Mouse (Mus musculus) midbrain, embryonic 14.5 days (tissue): ENCODE data around the gene Tmem35b. TPM values are rescaled to one million over a fixed set of nuclear protein-coding genes. Genes with fewer than 3 reads are reported as not detected.
A peak's percentile ranks its signal among the peaks of the same experiment; 100 is the strongest.

Source experiments
- ATAC-seq: fragments of 200-750 bp; cut with Nextera tagmentation; 2 replicates; pipeline ENCODE4 v1.8.0; 2017; ENCODE audit warnings: moderate number of reproducible peaks, moderate library complexity; ENCODE audit not compliant: low FRiP score, low TSS enrichment
- DNase-seq: peaks from one replicate; pipeline ENCODE4 v3.0.0-alpha.2; 2015
- H3K27ac ChIP-seq: fragments of 300-500 bp; sonication (generic); replicated peaks from 2 replicates; pipeline ENCODE4 v1.5.1; 2014; ENCODE audit warnings: mild to moderate bottlenecking, low read depth, low read length, moderate library complexity
- H3K27me3 ChIP-seq: fragments of 300-500 bp; sonication (generic); 2 replicates; pipeline ENCODE4 v1.6.1; 2014; ENCODE audit warnings: low read length, control low read depth, mixed read lengths; ENCODE audit not compliant: control insufficient read depth, insufficient read depth
- H3K36me3 ChIP-seq: fragments of 300-500 bp; sonication (generic); 2 replicates; pipeline ENCODE4 v1.6.1; 2014; ENCODE audit warnings: low read length, control low read depth; ENCODE audit not compliant: control insufficient read depth, insufficient read depth
- H3K4me1 ChIP-seq: fragments of 300-500 bp; sonication (generic); 2 replicates; pipeline ENCODE4 v1.6.1; 2014; ENCODE audit warnings: mild to moderate bottlenecking, antibody characterized with exemption, low read length, control low read depth; ENCODE audit not compliant: control insufficient read depth, insufficient read depth
- H3K4me2 ChIP-seq: fragments of 300-500 bp; sonication (generic); 2 replicates; pipeline ENCODE4 v1.6.1; 2014; ENCODE audit warnings: mild to moderate bottlenecking, low read length, moderate library complexity
- H3K4me3 ChIP-seq: fragments of 300-500 bp; sonication (generic); replicated peaks from 2 replicates; pipeline ENCODE4 v1.5.1; 2014; ENCODE audit warnings: low read depth, low read length
- H3K9ac ChIP-seq: fragments of 300-500 bp; sonication (generic); replicated peaks from 2 replicates; pipeline ENCODE4 v1.6.1; 2014; ENCODE audit warnings: mild to moderate bottlenecking, low read length, moderate library complexity
- H3K9me3 ChIP-seq: fragments of 300-500 bp; sonication (generic); 2 replicates; pipeline ENCODE4 v1.6.1; 2016; ENCODE audit warnings: low read length, control low read depth, mixed read lengths; ENCODE audit not compliant: control insufficient read depth
- WGBS: fragments of 180-500 bp; shearing (Covaris S2); extraction: QIAGEN DNeasy Blood & Tissue Kit; methylation state at CpG from one replicate; pipeline ENCODE4 v1.1.7; 2014; 5-methylcytosine and 5-hydroxymethylcytosine counted together
- polyA plus RNA-seq: library from polyadenylated mRNA; unstranded; fragments of >200 nt; fragmentation: Nextera tagmentation; extraction: Ambion mirVana; gene quantifications from 2 replicates; pipeline ENCODE4 v1.2.1, GENCODE M21; 2014

The Tmem35b gene
- polyA plus RNA-seq, 1 experiment from 2014 or later, result 15.7 TPM

- peaks cover 36% of the 10 kb centered on the region for H3K4me1 ChIP-seq
- H3K4me3 ChIP-seq, result no peak overlapping the region
- WGBS, result 29% methylated on average over 5 of the region's 5 CpGs
These were observed 47.4 kb downstream of the Tmem35b start for GRCm38 (mm10) chr4:127170866-127171265.

GRCm38 (mm10) chr4:127171341-127171905 lies 47.9 kb downstream of the Tmem35b start:
- DNase-seq (no peak), ATAC-seq (no peak)
- H3K9ac ChIP-seq, result no peak overlapping the region; the same call in 1 of the 2 replicates
- H3K4me2 ChIP-seq, result peak overlapping the region; percentile 97; the same call in 1 of the 2 replicates
- H3K4me3 ChIP-seq, result no peak overlapping the region
- no peaks in the 10 kb centered on the region for H3K36me3 ChIP-seq
- 56% methylated on average over 4 of the region's 4 CpGs for WGBS
- peaks cover 4% of the 10 kb centered on the region; the same call in 1 of the 2 replicates for H3K27me3 ChIP-seq
- peaks cover 36% of the 10 kb centered on the region for H3K4me1 ChIP-seq
- no peaks in the 10 kb centered on the region for H3K9me3 ChIP-seq
- no peak overlapping the region for H3K27ac ChIP-seq

More at GRCm38 (mm10) chr4:127170866-127171265, 47.4 kb downstream of the Tmem35b start:
- Histone ChIP-seq H3K4me2 (peak overlapping the region; percentile 97), H3K9me3 (no peaks in the 10 kb centered on the region), H3K9ac (no peak overlapping the region), H3K36me3 (no peaks in the 10 kb centered on the region), H3K27me3 (peaks cover 4% of the 10 kb centered on the region; the same call in 1 of the 2 replicates), H3K27ac (no peak overlapping the region)
- ATAC-seq (no peak), DNase-seq (no peak)

- H3K4me3 ChIP-seq, result no peak overlapping the region
- DNase-seq (no peak), ATAC-seq (no peak)
- H3K36me3 ChIP-seq, result no peaks in the 10 kb centered on the region
- H3K9me3 ChIP-seq, result no peaks in the 10 kb centered on the region
- no peak overlapping the region for H3K4me2 ChIP-seq
- no peak overlapping the region for H3K27ac ChIP-seq
- peaks cover 36% of the 10 kb centered on the region for H3K4me1 ChIP-seq
- H3K9ac ChIP-seq, result no peak overlapping the region
- WGBS, result 10% methylated on average over 7 of the region's 7 CpGs
- H3K27me3 ChIP-seq, result peaks cover 3% of the 10 kb centered on the region; the same call in 1 of the 2 replicates
These were observed 48.6 kb downstream of the Tmem35b start for GRCm38 (mm10) chr4:127172119-127172518.

- Histone ChIP-seq H3K4me1 (peaks cover 35% of the 10 kb centered on the region), H3K27ac (no peak overlapping the region), H3K27me3 (no peaks in the 10 kb centered on the region; the same call in 1 of the 2 replicates), H3K36me3 (no peaks in the 10 kb centered on the region), H3K4me3 (no peak overlapping the region), H3K4me2 (0 out of 2 replicates have a peak overlapping the region, but pooled peaks have one; percentile 27), H3K9ac (peak overlapping the region; percentile 3; the same call in 1 of the 2 replicates), H3K9me3 (no peaks in the 10 kb centered on the region)
- ATAC-seq (no peak), DNase-seq (no peak)
- 66% methylated on average over 4 of the region's 4 CpGs for WGBS
These were observed 49.1 kb downstream of the Tmem35b start for GRCm38 (mm10) chr4:127172614-127173013.

DNA sequence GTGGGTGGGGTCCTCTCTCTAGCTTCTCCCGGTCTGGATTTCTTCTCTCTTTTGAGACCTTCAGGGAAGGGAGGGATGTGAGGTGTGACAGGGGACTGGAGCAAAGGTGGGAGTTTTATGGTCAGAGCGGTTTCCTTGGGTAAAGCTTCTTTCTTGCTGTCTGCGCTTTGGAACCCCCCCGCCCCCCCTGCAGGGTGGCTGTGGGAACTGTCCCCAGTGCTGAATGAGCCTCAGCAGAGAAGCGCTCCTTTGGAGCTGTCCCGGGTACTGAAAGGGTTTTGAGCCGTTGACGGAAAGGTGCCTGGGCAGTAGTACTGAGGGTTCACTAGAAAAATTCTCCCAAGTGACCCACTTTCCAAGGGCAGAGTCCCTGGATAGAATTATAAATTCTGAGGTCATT lies 50.0 kb downstream of the Tmem35b start:
- DNase-seq (peak; percentile 62), ATAC-seq (no peak)
- H3K4me3 ChIP-seq, result no peak overlapping the region
- peaks cover 30% of the 10 kb centered on the region for H3K4me1 ChIP-seq
- H3K9me3 ChIP-seq, result no peaks in the 10 kb centered on the region
- no peaks in the 10 kb centered on the region for H3K27me3 ChIP-seq
- 3% methylated on average over 8 of the region's 8 CpGs for WGBS
- peak overlapping the region; percentile 27; the same call in 1 of the 2 replicates for H3K4me2 ChIP-seq
- H3K36me3 ChIP-seq, result no peaks in the 10 kb centered on the region
- no peak overlapping the region for H3K9ac ChIP-seq
- H3K27ac ChIP-seq, result no peak overlapping the region

DNA sequence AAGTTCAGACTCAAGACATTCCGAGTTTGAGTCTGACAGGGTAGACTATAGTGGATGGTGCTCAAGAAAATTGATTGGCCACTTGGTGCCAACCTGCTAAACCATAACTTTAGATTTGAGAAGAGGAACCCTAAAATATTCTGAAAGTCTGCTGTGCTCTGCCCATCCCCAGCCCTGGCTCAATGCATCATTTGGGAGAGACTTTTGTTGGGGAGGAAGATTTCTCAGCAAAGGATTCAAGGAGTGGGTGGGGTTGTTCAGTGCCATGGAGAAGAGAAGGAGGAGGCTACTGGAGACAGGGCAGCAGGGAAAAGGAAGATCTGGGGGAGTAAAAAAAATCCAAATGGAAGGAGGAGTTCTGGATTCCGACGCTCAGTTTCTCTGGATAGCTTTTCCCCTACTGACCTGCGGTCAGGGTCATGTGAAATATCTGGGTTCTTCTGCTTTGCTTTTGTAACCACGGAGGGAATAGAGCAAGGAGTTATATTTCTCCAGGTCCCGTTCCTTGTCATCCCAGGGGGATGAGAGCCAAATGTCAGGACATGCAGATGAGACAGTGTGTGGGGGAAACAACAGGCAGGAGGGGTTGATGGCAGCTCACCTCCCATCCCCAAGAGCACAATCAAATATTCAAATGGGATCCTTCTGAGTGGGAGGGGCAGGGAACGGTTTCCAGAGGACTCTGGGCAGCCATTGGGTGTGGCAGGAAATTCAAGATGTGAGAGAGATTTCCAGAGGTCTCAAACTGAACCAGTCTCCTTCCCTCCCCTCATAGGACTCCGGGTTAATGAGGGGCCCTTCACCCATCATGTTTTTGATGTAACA lies 50.8 kb downstream of the Tmem35b start:
- Histone ChIP-seq H3K4me2 (no peak overlapping the region), H3K27me3 (no peaks in the 10 kb centered on the region), H3K9ac (no peak overlapping the region), H3K36me3 (no peaks in the 10 kb centered on the region), H3K27ac (no peak overlapping the region), H3K4me1 (peaks cover 34% of the 10 kb centered on the region), H3K4me3 (no peak overlapping the region), H3K9me3 (no peaks in the 10 kb centered on the region)
- DNase-seq (no peak), ATAC-seq (no peak)
- 64% methylated on average over 8 of the region's 8 CpGs for WGBS

- Histone ChIP-seq H3K36me3 (no peaks in the 10 kb centered on the region), H3K9ac (no peak overlapping the region), H3K4me2 (no peak overlapping the region), H3K27ac (no peak overlapping the region), H3K4me3 (no peak overlapping the region), H3K27me3 (no peaks in the 10 kb centered on the region), H3K9me3 (no peaks in the 10 kb centered on the region), H3K4me1 (peaks cover 37% of the 10 kb centered on the region)
- ATAC-seq, result no peak
- DNase-seq, result no peak
- WGBS, result 62% methylated on average over 4 of the region's 4 CpGs
These were observed 51.4 kb downstream of the Tmem35b start for GRCm38 (mm10) chr4:127174900-127175278.

DNA sequence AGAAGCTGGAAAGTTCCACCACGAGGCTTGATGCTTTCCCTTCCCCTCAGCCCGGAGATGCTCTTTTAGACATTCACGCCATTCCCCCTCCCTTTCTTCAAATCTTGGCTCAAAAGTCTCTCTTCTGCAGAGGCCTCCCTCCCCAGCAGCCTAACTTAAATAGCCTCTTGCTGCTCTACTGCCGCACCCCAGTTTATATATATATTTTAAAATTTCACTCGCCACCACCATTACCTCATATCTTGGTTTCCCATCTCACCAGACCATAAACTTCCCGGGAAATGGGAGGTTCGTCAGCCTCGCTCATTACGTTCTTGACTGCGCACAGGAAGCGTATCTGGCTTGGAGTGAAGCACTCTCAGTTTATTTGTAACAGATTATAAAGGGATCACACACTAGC lies 54.5 kb downstream of the Tmem35b start:
- Histone ChIP-seq H3K4me1 (peaks cover 19% of the 10 kb centered on the region), H3K36me3 (no peaks in the 10 kb centered on the region), H3K9ac (no peak overlapping the region), H3K27me3 (no peaks in the 10 kb centered on the region), H3K9me3 (no peaks in the 10 kb centered on the region), H3K4me2 (no peak overlapping the region), H3K27ac (no peak overlapping the region), H3K4me3 (no peak overlapping the region)
- 83% methylated on average over 11 of the region's 11 CpGs for WGBS
- DNase-seq, result no peak
- no peak for ATAC-seq
